Mouse (Mus musculus) CH12.LX (cell line): ENCODE measurements around the gene Dnah1.

ENCODE experiments used
- CHD2 ChIP-seq: IDR thresholded peaks from 2 replicates; pipeline ENCODE4 v1.6.1; 2011; ENCODE audit warnings: low read length, improper control_type of control experiment
- CTCF ChIP-seq, 2 experiments: IDR thresholded peaks in 1 of 2; conservative IDR thresholded peaks in 1 of 2; 2 replicates each; pipeline ENCODE4 v1.5.1; 2011 to 2012; ENCODE audit warnings: low read depth in 2 of 2, low read length in 2 of 2, improper control_type of control experiment in 1 of 2, inconsistent platforms in 1 of 2, mild to moderate bottlenecking in 1 of 2, moderate library complexity in 1 of 2
- EP300 ChIP-seq: IDR thresholded peaks from 2 replicates; pipeline ENCODE4 v1.6.1; 2011; ENCODE audit warnings: low read length, improper control_type of control experiment
- KAT2A ChIP-seq: IDR thresholded peaks from 2 replicates; pipeline ENCODE4 v1.6.1; 2012; ENCODE audit warnings: low read length, improper control_type of control experiment, inconsistent platforms; ENCODE audit not compliant: insufficient replicate concordance
- MAX ChIP-seq: IDR thresholded peaks from 2 replicates; pipeline ENCODE4 v1.6.1; 2011; ENCODE audit warnings: low read length, improper control_type of control experiment
- MEF2A ChIP-seq: IDR thresholded peaks from 2 replicates; pipeline ENCODE4 v1.6.1; 2014; ENCODE audit warnings: low read depth, mild to moderate bottlenecking, inconsistent platforms, low read length, improper control_type of control experiment, borderline replicate concordance
- MXI1 ChIP-seq: IDR thresholded peaks from 2 replicates; pipeline ENCODE4 v1.6.1; 2011; ENCODE audit warnings: mild to moderate bottlenecking, low read depth, low read length, improper control_type of control experiment
- NRF1 ChIP-seq: IDR thresholded peaks from 2 replicates; pipeline ENCODE4 v1.6.1; 2014; ENCODE audit warnings: low read depth, mild to moderate bottlenecking, inconsistent platforms, low read length, improper control_type of control experiment, moderate library complexity
- PAX5 ChIP-seq: IDR thresholded peaks from 2 replicates; pipeline ENCODE4 v1.6.1; 2012; ENCODE audit warnings: low read length, inconsistent platforms, mixed read lengths
- POLR2A ChIP-seq: IDR thresholded peaks from 2 replicates; pipeline ENCODE4 v1.6.1; 2011; ENCODE audit warnings: low read depth, mild to moderate bottlenecking, improper control_type of control experiment, low read length
- UBTF ChIP-seq: IDR thresholded peaks from 2 replicates; pipeline ENCODE4 v1.6.1; 2012; ENCODE audit warnings: low read depth, mild to moderate bottlenecking, inconsistent platforms, low read length, improper control_type of control experiment, moderate library complexity
- ZNF384 ChIP-seq: IDR thresholded peaks from 2 replicates; pipeline ENCODE4 v1.6.1; 2012; ENCODE audit warnings: low read depth, low read length, improper control_type of control experiment, inconsistent platforms

GRCm38 (mm10) chr14:31248396-31248795, 75.3 kb downstream of the Dnah1 start:
- no peak for TF ChIP-seq MAX
- no peak for TF ChIP-seq CHD2
- TF ChIP-seq NRF1, result no peak
- TF ChIP-seq CTCF (conservative IDR thresholded peaks at IDR 0.05 in 1 of 2, IDR thresholded peaks at IDR 0.05 in 1 of 2; ENCODE audit: low read depth in 2 of 2, low read length in 2 of 2), result no peak
- no peak for TF ChIP-seq POLR2A
- no peak for TF ChIP-seq ZNF384
- no peak for TF ChIP-seq PAX5
- no peak for TF ChIP-seq KAT2A
- no peak for TF ChIP-seq EP300
- TF ChIP-seq MEF2A, result no peak
- TF ChIP-seq UBTF, result no peak
- no peak for TF ChIP-seq MXI1
